Mouse (Mus musculus) c-Kit-positive CD71-positive TER-119-negative erythroid progenitor cells, embryonic 14.5 days (primary cell): ENCODE measurements at regions not wholly inside any gene's neighbourhood (a gene's known extent, or its start where the extent isn't known, plus 50 kb on each side); places are given as distances from the start of the nearest gene placed in this dataset.

ENCODE experiments used
- DNase-seq: peaks from one replicate; pipeline ENCODE4 v3.0.0-alpha.2; 2013; ENCODE audit warnings: low read depth

GRCm38 (mm10) chr5:46086885-46087284, 229.5 kb upstream of the Lcorl start:
- no peak for DNase-seq

- DNase-seq, result no peak
Measured at GRCm38 (mm10) chr5:46083293-46083692, 225.9 kb upstream of the Lcorl start.

DNA sequence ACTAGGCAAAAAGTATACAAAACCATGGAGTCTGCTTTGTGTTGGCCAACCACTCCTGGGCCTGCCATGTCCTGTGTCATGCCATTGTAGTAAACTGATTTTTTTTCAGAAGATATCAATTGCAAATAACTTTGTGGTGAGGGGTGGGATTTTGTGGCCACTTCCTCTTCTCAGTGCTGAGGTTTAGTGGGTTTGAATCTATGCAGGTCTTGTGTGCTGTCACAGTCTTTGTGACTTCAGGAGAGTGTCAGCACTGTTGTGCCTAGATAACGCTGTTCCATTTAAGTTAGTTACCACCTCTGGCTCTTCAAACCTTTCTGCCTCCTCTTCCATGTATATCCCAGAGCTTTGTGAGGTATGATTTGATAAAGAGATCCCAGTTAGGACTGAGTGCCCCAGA, 216.3 kb upstream of the Lcorl start:
- no peak for DNase-seq

DNA sequence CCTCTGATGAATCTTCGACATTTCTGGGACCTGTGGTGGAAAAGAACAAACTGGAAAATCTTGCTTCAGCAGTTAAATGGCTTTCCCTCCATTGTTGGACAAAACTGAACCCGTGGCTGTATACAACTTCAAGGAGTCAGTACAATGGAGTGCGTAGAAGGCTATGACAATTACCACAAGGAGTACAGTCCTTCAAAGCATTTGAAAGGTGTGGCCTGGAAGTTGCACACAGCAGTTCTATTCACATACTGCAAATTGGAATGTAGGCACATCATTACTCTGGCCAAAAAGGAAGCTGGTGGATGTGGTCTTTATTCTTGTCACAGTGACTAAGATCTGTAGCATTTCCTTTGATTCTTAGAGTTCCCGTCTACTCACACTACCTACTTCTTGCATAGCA, 215.7 kb upstream of the Lcorl start:
- no peak for DNase-seq

GRCm38 (mm10) chr5:46059910-46060309, 202.5 kb upstream of the Lcorl start:
- DNase-seq, result no peak

DNA sequence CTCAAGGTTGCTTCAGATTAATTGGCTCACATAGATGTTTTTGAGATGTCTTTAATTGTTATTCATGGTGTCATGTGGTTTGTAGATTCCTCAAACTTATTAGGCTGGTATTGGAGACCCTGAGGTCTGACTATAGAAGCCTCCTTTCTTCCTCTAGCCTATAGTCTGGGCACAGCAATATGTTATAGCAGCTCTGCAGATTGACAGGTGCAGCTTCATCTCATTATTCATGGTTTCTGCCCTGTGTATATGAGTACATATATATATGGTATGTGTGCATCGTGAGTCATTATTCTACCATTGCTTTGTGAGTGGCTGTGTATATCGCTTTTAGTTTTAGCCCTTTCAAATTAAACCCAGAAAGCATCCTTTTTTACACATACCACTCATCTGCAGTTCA, 197.4 kb upstream of the Lcorl start:
- no peak for DNase-seq

DNA sequence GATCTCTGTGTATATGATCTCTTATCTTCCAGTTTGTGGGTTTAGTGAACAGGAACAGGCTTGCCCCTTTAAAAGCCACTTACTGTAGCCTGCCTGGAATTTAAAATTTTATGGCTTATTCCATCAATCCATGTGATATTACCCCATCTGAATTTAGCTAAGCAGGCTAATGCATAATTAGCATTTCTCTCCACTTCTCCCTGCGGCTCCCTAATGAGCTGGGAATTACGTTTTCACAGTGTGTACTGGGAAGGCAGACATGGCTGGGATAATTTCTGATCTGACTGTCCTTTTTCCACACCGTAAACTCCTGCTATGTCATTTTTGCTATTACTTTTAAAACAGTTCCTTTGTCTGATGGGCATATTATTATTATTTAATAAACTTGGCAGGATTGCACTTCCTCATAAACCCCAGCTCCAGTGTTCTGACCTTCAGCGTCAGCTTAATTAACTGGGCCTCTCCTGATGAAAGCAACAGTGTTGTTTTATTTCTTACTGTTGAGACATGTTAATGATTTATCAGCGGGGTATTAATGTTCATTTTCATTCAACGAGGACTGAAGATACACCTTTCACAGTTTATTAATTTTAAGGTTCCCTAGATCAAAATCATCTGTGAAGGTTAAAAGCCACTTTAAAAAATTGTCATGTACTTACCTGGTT, 185.4 kb upstream of the Lcorl start:
- DNase-seq, result no peak

- no peak for DNase-seq
Measured at GRCm38 (mm10) chr5:46033008-46033676, 175.7 kb upstream of the Lcorl start.

GRCm38 (mm10) chr5:46032206-46032605, 174.8 kb upstream of the Lcorl start:
- no peak for DNase-seq

GRCm38 (mm10) chr5:46024138-46024537, 166.7 kb upstream of the Lcorl start:
- no peak for DNase-seq

DNA sequence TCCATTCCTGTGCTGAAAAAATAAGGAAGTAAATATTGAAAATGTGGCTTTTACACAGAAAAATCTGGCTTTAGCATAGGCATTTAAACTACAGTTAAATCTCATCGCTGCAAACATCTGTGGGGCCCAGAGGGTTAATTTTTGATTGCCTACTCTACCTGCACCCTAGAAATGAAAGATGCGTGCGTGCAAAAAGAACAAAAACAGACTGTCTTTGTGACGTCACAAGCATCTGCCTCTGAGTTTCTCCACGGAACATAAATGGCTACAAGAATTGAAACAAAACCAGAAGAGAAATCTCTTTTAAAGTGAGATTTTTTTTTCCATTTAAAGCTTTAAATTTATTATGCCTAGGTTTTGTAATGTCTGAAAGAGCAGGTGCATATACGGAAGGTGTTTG, 166.0 kb upstream of the Lcorl start:
- no peak for DNase-seq

GRCm38 (mm10) chr5:46022047-46022422, 164.6 kb upstream of the Lcorl start:
- DNase-seq, result no peak

GRCm38 (mm10) chr5:46021398-46022046, 164.1 kb upstream of the Lcorl start:
- no peak for DNase-seq

DNA sequence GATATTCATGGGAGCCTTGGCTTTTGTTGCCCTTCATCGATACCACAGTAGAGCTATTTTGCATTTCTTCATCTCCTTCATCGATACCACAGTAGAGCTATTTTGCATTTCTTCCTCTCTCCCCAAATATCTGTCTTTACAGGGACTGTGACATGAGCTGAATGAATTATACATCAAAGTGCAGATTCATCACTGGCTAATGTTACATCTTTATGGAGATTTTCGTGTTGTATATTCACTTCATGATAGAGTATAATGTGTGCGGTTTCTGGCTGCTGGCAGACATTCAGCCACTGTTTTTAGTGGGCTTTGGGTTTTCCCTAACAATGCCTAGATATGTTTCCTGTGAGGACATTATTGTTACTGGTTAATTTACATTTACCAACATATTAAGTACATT, 162.8 kb upstream of the Lcorl start:
- no peak for DNase-seq

- no peak for DNase-seq
Measured at GRCm38 (mm10) chr5:46007446-46007845, 150.0 kb upstream of the Lcorl start.

GRCm38 (mm10) chr5:46006691-46007090, 149.3 kb upstream of the Lcorl start:
- no peak for DNase-seq

DNA sequence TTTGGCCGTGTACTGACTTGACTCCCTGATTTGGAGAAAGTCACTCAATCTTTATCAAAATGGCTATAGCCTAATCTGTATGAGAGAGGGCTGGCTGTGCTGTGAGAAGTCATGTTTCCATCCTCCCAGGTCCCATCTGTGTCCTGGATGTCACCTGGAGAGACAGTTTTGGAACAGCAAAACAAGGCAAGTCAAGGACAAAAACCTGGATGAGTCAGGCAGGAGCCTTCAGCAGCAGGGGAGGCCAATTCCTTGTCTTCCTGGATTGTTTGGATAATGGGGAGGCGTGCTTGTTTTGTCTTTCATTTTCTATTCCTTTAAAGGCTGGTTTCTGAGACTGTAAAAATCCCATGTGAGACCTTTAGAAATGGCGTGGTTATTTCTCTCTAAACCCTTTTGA, 148.8 kb upstream of the Lcorl start:
- no peak for DNase-seq

DNA sequence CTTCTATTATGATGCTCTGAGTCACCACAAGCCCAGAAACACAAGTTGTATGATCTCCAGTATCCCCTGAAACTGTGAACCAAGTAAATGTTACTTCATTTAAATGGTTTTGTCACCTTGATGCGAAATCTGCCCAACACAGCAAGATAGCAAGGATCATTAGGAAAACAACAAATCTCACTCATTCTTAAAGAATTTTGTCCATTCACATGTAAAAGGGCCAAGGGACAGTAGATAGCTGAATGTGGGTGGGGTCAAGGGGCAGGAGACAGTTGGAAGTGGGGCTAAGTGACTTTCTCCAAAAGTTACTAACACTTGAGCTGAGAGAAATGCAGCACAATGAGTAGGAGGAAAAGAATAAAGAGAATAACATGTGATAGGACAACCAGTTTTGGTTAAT, 148.2 kb upstream of the Lcorl start:
- DNase-seq, result no peak

GRCm38 (mm10) chr5:46002011-46002410, 144.6 kb upstream of the Lcorl start:
- DNase-seq, result no peak

DNA sequence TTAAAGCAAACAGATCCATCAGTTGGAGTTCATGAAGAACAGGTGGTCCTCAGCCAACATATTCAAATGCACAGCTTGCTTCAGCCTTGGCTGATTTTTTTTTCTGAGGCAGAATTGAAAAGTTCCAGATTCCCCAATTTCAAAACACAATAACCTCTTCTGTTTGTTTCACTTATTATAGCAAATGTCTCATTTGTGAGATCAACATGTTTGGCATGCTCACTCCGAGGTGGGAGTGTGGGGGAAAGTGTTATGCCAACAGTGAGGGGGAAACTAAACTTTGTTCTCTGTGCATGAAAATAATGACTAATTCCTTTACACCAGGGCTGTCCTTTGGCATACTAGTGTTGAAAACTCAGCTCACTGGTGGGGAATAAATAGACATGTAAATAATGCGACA, 100.4 kb upstream of the Lcorl start:
- no peak for DNase-seq

GRCm38 (mm10) chr5:45943970-45944369, 86.6 kb upstream of the Lcorl start:
- no peak for DNase-seq

GRCm38 (mm10) chr5:45932970-45933369, 75.6 kb upstream of the Lcorl start:
- DNase-seq, result no peak

DNA sequence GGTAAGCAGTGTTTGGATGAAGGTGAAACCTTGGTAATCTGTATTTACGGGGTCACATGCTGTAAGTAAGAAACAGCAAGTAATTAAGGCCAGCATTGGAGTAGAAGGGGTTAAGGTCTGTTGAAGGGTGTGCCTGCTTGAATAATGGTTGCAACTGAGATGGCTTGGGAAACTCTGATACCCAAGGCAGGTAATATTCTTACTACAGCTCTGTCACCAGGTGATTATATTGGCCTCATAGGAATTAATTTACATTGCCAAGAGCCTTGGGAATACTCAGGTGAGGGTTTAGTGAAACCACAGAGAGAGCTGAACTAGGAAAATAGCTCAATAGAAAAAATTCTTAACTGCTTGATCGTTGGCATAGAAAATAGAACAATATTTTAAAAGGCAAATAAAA, 73.8 kb upstream of the Lcorl start:
- no peak for DNase-seq
